Mouse (Mus musculus) ES-E14 (cell line): ENCODE results near the gene Mafb.

Source experiments
- CHD2 ChIP-seq: IDR thresholded peaks from 2 replicates; pipeline ENCODE4 v1.6.1; 2014; ENCODE audit warnings: mild to moderate bottlenecking, low read depth, low read length, inconsistent platforms
- HCFC1 ChIP-seq: IDR thresholded peaks from 2 replicates; pipeline ENCODE4 v1.6.1; 2012; ENCODE audit warnings: low read length, inconsistent platforms, borderline replicate concordance; ENCODE audit not compliant: insufficient read depth
- MAFK ChIP-seq: IDR thresholded peaks from 2 replicates; pipeline ENCODE4 v1.6.1; 2014; ENCODE audit warnings: mild to moderate bottlenecking, low read depth, low read length, inconsistent platforms; ENCODE audit not compliant: insufficient read depth
- ZC3H11A ChIP-seq: IDR thresholded peaks from 2 replicates; pipeline ENCODE4 v1.6.1; 2012; ENCODE audit warnings: low read depth, mild to moderate bottlenecking, inconsistent platforms, low read length, borderline replicate concordance
- ZNF384 ChIP-seq: IDR thresholded peaks from 2 replicates; pipeline ENCODE4 v1.6.1; 2012; ENCODE audit warnings: low read depth, low read length, inconsistent platforms

- TF ChIP-seq ZNF384 (no peak), HCFC1 (no peak), MAFK (no peak), ZC3H11A (no peak), CHD2 (no peak)
Measured at GRCm38 (mm10) chr2:160383418-160383817, 16.6 kb upstream of the Mafb start.
